Mouse (Mus musculus) kidney, embryonic 16.5 days (tissue): ENCODE results near the gene Adss. TPM values are rescaled to one million over a fixed set of nuclear protein-coding genes. Genes with fewer than 3 reads are reported as not detected.

ENCODE experiments used
- ATAC-seq: fragments of 200-750 bp; cut with Nextera tagmentation; 2 replicates; pipeline ENCODE4 v1.8.0; 2017; ENCODE audit warnings: moderate TSS enrichment; ENCODE audit not compliant: low FRiP score, low TSS enrichment
- H3K27ac ChIP-seq: fragments of 300-500 bp; sonication (generic); 2 replicates; pipeline ENCODE4 v1.5.1; 2014; ENCODE audit warnings: low read length
- H3K27me3 ChIP-seq: fragments of 300-500 bp; sonication (generic); 2 replicates; pipeline ENCODE4 v1.6.1; 2014; ENCODE audit warnings: low read length, control low read depth, mixed read lengths; ENCODE audit not compliant: insufficient read depth
- H3K36me3 ChIP-seq: fragments of 300-500 bp; sonication (generic); 2 replicates; pipeline ENCODE4 v1.6.1; 2014; ENCODE audit warnings: low read length, control low read depth, mixed read lengths; ENCODE audit not compliant: insufficient read depth
- H3K4me1 ChIP-seq: fragments of 300-500 bp; sonication (generic); 2 replicates; pipeline ENCODE4 v1.6.1; 2014; ENCODE audit warnings: low read length, control low read depth, mixed read lengths; ENCODE audit not compliant: insufficient read depth
- H3K4me2 ChIP-seq: fragments of 300-500 bp; sonication (generic); replicated peaks from 2 replicates; pipeline ENCODE4 v1.6.1; 2014; ENCODE audit warnings: low read depth, low read length
- H3K4me3 ChIP-seq: fragments of 300-500 bp; sonication (generic); 2 replicates; pipeline ENCODE4 v1.5.1; 2014; ENCODE audit warnings: mild to moderate bottlenecking, low read length
- H3K9ac ChIP-seq: fragments of 300-500 bp; sonication (generic); replicated peaks from 2 replicates; pipeline ENCODE4 v1.6.1; 2014; ENCODE audit warnings: low read length
- H3K9me3 ChIP-seq: fragments of 300-500 bp; sonication (generic); 2 replicates; pipeline ENCODE4 v1.6.1; 2016; ENCODE audit warnings: low read length, control low read depth
- WGBS: fragments of 180-500 bp; shearing (Covaris S2); extraction: QIAGEN DNeasy Blood & Tissue Kit; methylation state at CpG from one replicate; pipeline ENCODE4 v1.1.7; 2014; 5-methylcytosine and 5-hydroxymethylcytosine counted together
- polyA plus RNA-seq: library from polyadenylated mRNA; unstranded; fragments of >200 nt; fragmentation: Nextera tagmentation; extraction: Ambion mirVana; gene quantifications from 2 replicates; pipeline ENCODE4 v1.2.1, GENCODE M21; 2015

The Adss gene
- polyA plus RNA-seq, 1 experiment from 2014 or later: 50.6 TPM

DNA sequence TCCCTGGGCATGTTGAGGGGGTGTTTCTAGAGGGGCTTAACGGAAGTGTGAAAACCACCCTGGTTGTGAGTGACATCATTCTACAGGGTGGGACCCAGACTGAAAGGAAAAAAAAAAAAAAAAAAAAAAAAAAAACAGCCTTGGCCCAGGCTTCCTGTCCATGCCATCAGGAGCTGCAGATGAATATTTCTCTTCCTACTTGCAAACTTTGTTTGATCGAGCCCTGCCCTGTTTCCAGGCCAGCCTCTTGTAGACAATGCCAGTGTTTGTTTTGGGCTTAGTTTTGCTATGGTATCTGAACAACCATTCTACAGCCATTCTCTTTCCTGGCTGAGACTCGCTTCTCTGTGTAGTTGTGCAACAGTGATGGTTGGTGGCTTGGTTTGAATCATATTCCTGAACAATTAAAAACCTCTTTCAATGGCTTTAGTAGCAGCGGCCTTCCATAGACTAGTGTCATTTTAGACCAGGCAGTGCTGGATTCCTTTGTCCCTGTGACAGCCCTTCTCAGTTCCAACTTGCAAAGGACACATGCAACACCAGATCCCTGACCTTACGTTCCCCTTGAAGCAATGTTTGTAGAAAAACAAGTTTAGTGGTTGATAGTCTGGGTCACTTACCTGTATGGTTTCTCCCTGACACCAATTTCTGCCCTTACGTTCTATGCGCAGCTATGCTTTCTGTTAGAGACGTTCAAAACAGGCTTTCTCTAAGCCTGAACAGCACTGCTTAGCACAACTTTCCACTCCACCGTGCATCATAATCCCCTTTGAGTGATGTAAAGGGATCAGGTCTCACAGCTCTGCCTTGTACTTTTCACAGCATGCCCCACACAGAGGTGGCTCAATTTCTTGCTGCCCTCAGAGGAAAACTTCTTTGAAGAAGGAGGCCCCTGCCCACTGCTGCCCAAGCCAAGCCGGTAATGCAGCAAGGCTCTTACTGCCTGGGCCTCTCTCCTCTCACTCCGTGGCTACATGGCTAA is 67.0 kb downstream of the Adss start, which contains the start of gene 1700016C15Rik:
TSS of gene 1700016C15Rik (plus strand) at position 772 of the 982 bp plus-strand sequence.
- Histone ChIP-seq H3K4me2 (no peak within 1 kb of the TSS), H3K9me3 (peaks cover 9% of the 10 kb centered on the region), H3K27ac (no peak within 1 kb of the TSS), H3K4me1 (no peaks in the 10 kb centered on the region), H3K9ac (no peak within 1 kb of the TSS), H3K36me3 (no peaks in the 10 kb centered on the region), H3K4me3 (no peak within 1 kb of the TSS), H3K27me3 (no peaks in the 10 kb centered on the region)
- WGBS: 70% methylated on average over 11 of the region's 11 CpGs
- ATAC-seq: no peak

DNA sequence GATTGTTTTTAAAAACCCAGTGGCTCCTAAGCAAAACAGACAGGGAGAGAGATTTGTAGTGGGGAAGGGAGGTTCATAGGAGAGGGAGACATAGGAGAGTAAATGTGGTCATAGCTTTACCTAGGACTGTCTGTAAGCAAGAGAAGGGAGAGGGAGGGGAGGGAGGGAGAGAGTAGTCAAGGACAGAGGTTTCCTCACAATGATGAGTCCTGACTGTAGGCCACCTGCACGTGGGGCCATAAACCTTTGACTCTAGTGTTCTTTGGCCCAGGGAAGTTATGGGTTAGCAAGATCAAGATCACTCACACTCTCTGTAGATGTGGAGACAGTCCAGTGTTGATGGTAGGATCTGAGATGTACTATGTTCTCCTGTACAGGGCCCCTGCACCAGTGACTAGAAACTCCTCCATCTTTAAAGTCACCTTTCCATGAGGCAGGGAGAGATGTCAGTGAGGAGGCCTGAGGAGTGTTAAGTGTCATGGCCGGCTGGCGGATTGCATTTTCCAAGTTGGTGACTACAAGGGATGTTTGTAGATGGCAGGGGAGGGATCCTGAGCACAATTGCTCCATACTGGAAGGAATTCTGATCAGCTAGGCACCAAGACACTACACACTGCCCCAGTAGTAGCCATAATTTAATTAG is 68.3 kb downstream of the Adss start:
- Histone ChIP-seq H3K4me2 (no peak overlapping the region), H3K27ac (no peak overlapping the region), H3K9ac (no peak overlapping the region), H3K4me3 (no peak overlapping the region), H3K36me3 (no peaks in the 10 kb centered on the region), H3K9me3 (peaks cover 9% of the 10 kb centered on the region), H3K27me3 (no peaks in the 10 kb centered on the region), H3K4me1 (no peaks in the 10 kb centered on the region)
- 71% methylated on average over 3 of the region's 3 CpGs for WGBS
- ATAC-seq: no peak

DNA sequence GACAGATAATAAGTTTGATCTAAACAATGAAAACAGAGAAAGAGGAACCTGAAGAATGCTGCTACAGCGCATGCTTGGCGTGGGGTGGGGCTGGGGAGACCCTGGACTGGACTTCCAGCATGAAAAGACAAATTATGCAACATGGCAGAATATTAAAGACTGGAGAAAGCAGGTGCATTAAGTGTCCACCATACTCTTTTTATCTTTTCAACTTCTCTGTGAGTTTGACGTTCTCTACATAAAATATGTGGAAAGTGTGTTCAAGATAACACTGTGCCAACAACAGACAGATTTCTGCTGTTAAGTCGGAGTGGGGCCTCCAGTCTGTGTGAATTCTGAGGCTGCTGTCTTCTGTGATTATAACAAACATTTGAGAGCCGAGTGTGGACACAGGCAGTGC is 69.4 kb downstream of the Adss start:
- 60% methylated on average over 5 of the region's 5 CpGs for WGBS
- no peaks in the 10 kb centered on the region for H3K4me1 ChIP-seq
- H3K4me3 ChIP-seq: no peak overlapping the region
- no peak overlapping the region for H3K27ac ChIP-seq
- H3K36me3 ChIP-seq: no peaks in the 10 kb centered on the region
- H3K9ac ChIP-seq: no peak overlapping the region
- ATAC-seq: no peak
- no peaks in the 10 kb centered on the region for H3K27me3 ChIP-seq
- peaks cover 9% of the 10 kb centered on the region for H3K9me3 ChIP-seq
- H3K4me2 ChIP-seq: no peak overlapping the region

DNA sequence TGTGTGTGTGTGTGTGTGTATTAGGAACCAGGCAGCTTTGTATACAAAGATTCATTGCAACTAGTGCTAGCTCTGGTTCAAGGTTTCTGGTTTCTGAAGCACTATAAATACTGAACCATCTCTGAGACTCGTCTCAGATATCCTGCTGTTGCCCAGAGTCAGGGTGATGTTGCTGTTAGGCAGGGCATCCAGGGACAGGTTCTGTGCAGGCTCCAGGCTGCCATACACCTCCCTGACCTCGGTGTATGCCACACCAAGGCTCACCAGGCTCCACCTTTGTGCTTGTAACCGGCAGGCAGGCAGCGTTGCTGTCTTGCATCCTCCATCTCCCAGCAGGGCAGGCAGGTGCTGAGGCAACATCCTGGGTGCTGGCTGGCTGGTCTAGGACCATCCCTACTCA is 72.5 kb downstream of the Adss start:
- Histone ChIP-seq H3K27ac (no peak overlapping the region), H3K9ac (no peak overlapping the region), H3K27me3 (no peaks in the 10 kb centered on the region), H3K4me2 (no peak overlapping the region), H3K36me3 (no peaks in the 10 kb centered on the region), H3K4me1 (no peaks in the 10 kb centered on the region), H3K4me3 (no peak overlapping the region), H3K9me3 (0 out of 2 replicates have a peak, but pooled peaks cover 3% of the 10 kb centered on the region)
- ATAC-seq: no peak
- WGBS: 48% methylated on average over 4 of the region's 4 CpGs

DNA sequence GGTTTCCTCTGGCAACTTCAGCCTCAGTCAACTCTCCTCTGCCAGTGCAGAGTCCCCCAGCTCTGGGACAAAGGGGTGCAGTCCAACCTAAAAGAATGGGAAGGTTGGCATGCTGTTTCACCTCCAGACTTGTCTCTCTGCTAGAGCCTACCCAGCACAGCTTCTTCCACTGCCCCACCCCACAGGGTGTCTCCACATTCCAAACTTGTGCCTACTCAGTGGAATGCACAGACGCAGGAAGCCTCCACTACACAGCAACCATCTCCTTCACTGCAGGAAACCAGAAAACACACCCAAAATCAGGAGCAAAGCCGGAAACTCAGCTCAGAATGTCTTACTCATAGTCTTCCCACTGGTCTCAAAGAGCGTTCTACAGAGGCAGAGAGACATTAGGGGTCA is 77.3 kb downstream of the Adss start:
- no peaks in the 10 kb centered on the region for H3K27me3 ChIP-seq
- no peaks in the 10 kb centered on the region for H3K36me3 ChIP-seq
- no peak; the same call in 1 of the 2 replicates for ATAC-seq
- no peak overlapping the region for H3K4me2 ChIP-seq
- no peak overlapping the region for H3K27ac ChIP-seq
- no peak overlapping the region for H3K4me3 ChIP-seq
- H3K9me3 ChIP-seq: no peaks in the 10 kb centered on the region
- H3K9ac ChIP-seq: no peak overlapping the region
- no peaks in the 10 kb centered on the region for H3K4me1 ChIP-seq
- 75% methylated on average over 3 of the region's 3 CpGs for WGBS

DNA sequence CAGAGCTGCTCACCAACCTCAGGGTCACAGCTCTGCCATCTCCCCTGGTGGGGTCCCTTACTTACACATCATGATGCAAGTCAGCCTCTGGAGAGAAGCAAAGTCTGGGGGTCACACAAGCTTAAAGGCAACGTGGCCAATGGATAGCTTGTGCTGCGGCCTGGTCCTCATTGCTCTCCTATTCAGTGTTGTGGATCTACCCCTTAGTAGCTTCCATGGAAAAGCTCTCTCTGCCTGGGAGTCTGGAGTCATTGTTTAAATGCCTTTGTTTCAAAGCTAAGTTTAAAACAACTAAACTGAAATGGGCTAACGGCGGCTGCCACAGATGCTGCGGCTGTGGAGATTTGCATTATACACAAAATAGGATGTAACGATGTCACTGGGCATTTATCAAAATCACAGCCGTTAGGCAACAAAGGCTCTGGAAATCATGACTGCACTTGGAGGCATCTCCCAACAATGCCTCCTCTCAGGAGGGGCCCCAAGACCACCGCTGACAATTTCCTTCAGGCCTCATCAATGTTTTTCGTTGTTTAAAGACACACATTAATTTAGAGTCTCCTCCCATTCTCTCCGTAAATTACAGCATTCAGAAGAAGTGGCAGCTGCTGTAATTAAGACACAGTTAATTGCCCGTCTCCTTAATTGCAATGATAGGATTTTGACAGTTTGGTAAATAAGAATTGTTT is 77.8 kb downstream of the Adss start:
- 63% methylated on average over 11 of the region's 11 CpGs for WGBS
- no peaks in the 10 kb centered on the region for H3K36me3 ChIP-seq
- no peak overlapping the region for H3K9ac ChIP-seq
- ATAC-seq: no peak
- no peak overlapping the region for H3K27ac ChIP-seq
- no peaks in the 10 kb centered on the region for H3K27me3 ChIP-seq
- no peaks in the 10 kb centered on the region for H3K4me1 ChIP-seq
- H3K4me2 ChIP-seq: no peak overlapping the region
- H3K4me3 ChIP-seq: no peak overlapping the region
- no peaks in the 10 kb centered on the region for H3K9me3 ChIP-seq

DNA sequence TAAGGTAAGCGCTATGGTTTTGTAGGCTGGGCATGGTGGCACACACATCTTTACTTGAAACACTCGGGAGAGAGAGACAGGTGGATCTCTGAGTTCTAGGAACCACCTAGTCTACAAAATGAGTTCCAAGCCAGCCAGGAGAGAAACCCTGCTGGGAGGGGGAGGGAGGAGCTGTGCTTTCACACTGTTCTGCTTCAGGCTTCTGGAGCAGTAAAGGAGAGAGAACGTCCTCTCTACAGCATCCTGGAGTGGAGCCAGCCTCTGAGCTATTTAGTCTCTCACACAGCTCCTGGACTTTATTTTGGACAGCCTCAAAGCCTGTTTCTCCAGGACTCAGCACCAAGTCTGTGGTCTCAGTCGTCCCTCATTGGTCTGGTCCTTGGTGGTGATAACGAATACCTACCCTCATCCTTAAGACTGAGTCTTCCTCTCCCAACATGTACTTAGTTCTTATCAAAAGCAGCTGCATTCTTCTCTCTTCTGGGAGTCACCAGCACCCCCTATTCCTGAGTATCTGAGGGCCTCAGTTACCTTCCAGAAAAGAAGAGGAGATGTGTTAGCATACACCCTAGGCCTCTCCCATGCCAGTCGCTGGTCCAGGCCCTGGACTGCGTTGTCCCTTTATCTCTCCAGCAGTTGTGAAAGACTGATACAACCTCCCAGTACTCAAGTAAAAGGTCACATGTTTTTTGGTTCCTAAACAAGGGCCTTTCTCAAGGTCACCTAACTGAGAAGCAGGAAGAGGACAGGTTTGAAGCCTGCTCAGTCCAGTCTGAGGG is 79.1 kb downstream of the Adss start:
- WGBS: 73% methylated on average over 7 of the region's 7 CpGs
- H3K4me1 ChIP-seq: no peaks in the 10 kb centered on the region

DNA sequence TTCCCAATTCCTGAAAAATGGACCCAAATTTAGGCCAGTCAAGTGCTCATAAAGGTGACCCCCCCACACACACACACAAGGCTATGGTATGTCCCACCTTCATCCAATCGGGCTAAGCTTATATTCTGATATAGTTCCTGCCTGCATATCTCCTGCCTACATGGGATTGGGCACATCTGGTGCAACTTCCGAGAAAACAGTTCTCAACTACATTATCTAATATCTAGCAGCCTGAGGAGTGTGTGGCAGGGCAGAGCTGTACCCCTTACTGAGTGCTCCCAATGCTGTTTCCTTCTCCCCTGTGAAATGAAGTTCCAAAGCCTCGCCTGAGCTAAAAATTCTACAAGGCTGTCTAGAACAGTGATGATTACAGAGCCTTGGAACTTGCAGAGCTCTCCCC is 79.9 kb downstream of the Adss start:
- ATAC-seq: no peak
- no peak overlapping the region for H3K9ac ChIP-seq
- 77% methylated on average over 3 of the region's 3 CpGs for WGBS

More for the DNA sequence above, 79.1 kb downstream of the Adss start:
- Histone ChIP-seq H3K9me3 (no peaks in the 10 kb centered on the region), H3K9ac (no peak overlapping the region), H3K27me3 (no peaks in the 10 kb centered on the region), H3K36me3 (no peaks in the 10 kb centered on the region), H3K27ac (no peak overlapping the region), H3K4me3 (no peak overlapping the region), H3K4me2 (no peak overlapping the region)
- no peak for ATAC-seq

DNA sequence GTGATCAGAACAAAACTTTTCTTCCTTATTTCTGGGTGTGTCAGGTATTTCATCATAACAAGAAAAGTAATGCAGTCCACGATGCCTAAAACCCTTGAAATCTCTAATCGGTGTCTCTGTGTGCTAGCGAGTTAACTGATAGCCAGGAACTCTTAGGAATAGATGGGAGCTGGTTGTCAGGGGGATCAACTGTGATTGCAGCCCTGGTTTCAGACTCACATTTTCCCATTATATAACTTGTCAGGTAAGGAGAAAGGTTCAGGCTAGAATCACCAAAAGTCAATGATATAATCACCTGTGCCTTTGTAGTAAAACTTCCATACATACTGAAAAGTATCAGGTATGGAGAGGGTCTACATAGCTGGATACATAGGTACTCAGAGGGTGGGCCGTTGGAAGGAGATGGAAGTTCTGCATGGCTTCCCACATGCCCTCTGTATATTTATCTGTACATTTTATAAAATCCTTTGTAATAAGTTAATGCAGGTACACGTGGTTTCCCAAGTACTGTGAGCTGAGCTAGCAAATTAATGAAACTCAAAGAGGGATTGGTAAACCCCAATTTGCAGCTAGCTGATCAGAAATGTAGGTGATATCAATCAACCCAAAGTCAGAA is 81.8 kb downstream of the Adss start:
- 85% methylated on average over 5 of the region's 5 CpGs for WGBS
- no peak overlapping the region for H3K27ac ChIP-seq
- H3K4me2 ChIP-seq: no peak overlapping the region
- no peaks in the 10 kb centered on the region for H3K27me3 ChIP-seq
- peaks cover 6% of the 10 kb centered on the region; the same call in 1 of the 2 replicates for H3K9me3 ChIP-seq
- H3K4me3 ChIP-seq: no peak overlapping the region
- no peak for ATAC-seq
- H3K4me1 ChIP-seq: no peaks in the 10 kb centered on the region
- no peaks in the 10 kb centered on the region for H3K36me3 ChIP-seq
- no peak overlapping the region for H3K9ac ChIP-seq

More for the DNA sequence above, 79.9 kb downstream of the Adss start:
- H3K27me3 ChIP-seq: no peaks in the 10 kb centered on the region
- H3K27ac ChIP-seq: no peak overlapping the region
- no peak overlapping the region for H3K4me2 ChIP-seq
- no peaks in the 10 kb centered on the region for H3K36me3 ChIP-seq
- H3K4me1 ChIP-seq: no peaks in the 10 kb centered on the region
- H3K9me3 ChIP-seq: no peaks in the 10 kb centered on the region
- H3K4me3 ChIP-seq: no peak overlapping the region
